Mouse (Mus musculus) left cerebral cortex, postnatal 4 days (tissue): ENCODE measurements at regions not wholly inside any gene's neighbourhood (a gene's known extent, or its start where the extent isn't known, plus 50 kb on each side); places are given as distances from the start of the nearest gene placed in this dataset.

ENCODE experiments used
- DNase-seq: peaks from one replicate; pipeline ENCODE4 v3.0.0-alpha.2; 2022
- intact Hi-C: fragments of 180-260 bp; cut with DNase I; formaldehyde crosslinking; loops from one replicate; pipeline ENCODE4 v1.15.1; 2025

GRCm38 (mm10) chr15:62234182-62234760 lies 1311.5 kb upstream of the A1bg start:
- intact Hi-C loops = no loop called here
- no peak for DNase-seq

DNA sequence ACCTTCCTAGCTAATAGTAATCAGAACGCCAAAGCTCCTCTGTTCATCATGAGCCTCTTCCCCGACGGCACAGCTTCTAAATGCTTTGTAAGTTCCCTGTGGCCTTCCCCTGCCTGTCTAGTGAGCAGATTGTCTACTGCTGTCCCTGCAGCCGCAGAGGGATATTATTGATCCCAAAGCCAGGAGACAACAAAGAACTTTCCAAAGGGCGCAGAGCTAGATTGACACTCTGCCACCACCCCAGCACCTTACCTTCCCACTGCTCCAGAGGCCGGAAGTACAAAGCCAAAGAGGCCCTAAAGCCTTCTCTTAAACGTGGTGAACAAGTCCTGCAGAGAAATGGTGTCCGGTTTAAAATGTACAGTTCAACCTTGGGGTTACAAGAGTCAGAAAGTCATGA lies 1310.3 kb upstream of the A1bg start:
- no peak for DNase-seq

DNA sequence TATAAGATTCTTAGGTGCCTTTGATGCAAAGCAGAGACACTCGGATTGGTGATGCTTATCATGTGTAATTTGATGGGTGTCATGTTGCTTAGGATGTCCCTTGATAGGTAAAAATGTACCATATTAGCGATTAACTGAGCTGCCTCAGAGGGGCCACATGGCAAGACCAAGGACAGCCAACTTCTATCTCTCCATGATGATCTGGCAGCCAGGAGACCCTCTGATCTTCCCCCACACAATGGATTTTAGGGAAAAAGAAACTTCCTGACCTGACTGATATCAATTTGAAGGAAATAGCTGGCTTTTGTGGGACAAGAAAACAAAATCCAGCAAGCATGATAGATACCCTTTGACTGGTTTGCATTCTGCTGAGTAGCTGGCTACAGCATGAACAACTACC lies 1308.9 kb upstream of the A1bg start:
- intact Hi-C loops = no loop called here
- DNase-seq = no peak

More for the DNA sequence above, 1310.3 kb upstream of the A1bg start:
- intact Hi-C loops = no loop called here

DNA sequence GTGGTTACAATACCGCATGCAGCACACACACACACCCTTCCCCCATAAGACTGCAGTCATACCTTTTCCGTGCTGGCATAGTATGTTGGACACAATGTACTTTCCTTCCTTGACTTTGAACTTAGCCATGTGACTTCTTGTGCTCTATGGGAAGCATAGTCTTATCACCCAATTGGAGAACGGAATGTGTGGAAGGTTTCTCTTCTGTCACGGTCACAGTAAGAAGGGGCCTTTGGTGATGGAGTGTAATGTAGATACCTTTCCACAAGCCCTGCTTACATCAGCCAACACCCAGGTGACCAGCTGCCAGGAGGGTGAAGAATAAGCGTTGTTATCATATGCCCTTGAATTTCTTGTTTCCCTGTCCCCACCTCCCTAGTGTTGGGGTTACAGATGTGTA lies 1308.0 kb upstream of the A1bg start:
- intact Hi-C loops = no loop called here

GRCm38 (mm10) chr15:62229491-62230283 lies 1306.9 kb upstream of the A1bg start:
- peak; percentile 23 for DNase-seq
- intact Hi-C loops = no loop called here

More for the DNA sequence above, 1308.0 kb upstream of the A1bg start:
- no peak for DNase-seq

- DNase-seq = no peak
- intact Hi-C loops = no loop called here
Observed at GRCm38 (mm10) chr15:62229023-62229422, 1306.2 kb upstream of the A1bg start.

GRCm38 (mm10) chr15:62224798-62225197 lies 1302.0 kb upstream of the A1bg start:
- intact Hi-C loops = no loop called here
- DNase-seq = no peak

GRCm38 (mm10) chr15:62224191-62224590 lies 1301.4 kb upstream of the A1bg start:
- no peak for DNase-seq
- intact Hi-C loops = no loop called here

DNA sequence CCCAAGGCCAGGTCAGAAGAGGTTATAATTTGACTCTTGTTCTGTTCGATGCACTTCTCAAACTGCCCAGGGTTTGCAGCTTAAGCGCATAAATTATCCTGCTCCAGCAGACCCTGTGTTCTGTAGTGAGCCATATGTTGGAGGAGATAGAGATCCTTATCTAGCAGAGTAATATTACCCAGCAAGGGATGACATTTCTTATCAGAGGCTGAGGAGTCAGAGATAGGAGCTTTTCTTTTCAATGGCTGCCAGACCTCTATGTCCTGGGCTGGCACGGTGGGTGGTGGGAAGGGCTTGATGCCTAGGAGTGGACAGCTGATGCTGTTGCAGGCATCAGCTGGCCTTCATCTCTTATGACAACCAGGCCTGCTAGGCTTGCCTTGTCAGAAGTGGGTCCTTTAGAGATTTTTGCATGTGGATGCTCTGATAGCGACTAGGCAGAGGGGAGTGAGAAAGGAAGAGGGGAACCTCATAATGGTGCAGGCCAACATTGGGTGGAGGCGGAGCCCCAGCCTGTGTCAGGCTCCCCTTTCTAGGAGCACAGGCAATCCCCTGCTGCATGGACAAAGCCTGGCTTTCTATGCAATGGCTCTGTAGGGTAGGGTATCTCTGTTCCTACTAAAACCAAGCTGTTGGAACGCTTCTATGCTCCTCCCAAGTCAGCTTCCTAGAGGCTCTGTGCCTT lies 1300.5 kb upstream of the A1bg start:
- intact Hi-C loops = no loop called here
- DNase-seq = no peak

- intact Hi-C loops = no loop called here
Observed at GRCm38 (mm10) chr15:62222731-62223130, 1299.9 kb upstream of the A1bg start.

GRCm38 (mm10) chr15:62222201-62222600 lies 1299.4 kb upstream of the A1bg start:
- DNase-seq = no peak
- intact Hi-C loops = no loop called here

More at GRCm38 (mm10) chr15:62222731-62223130, 1299.9 kb upstream of the A1bg start:
- DNase-seq = no peak

- no peak for DNase-seq
- intact Hi-C loops = no loop called here
Observed at GRCm38 (mm10) chr15:62221024-62221819, 1298.4 kb upstream of the A1bg start.

- intact Hi-C loops = no loop called here
- DNase-seq = no peak
Observed at GRCm38 (mm10) chr15:62220620-62221019, 1297.8 kb upstream of the A1bg start.

DNA sequence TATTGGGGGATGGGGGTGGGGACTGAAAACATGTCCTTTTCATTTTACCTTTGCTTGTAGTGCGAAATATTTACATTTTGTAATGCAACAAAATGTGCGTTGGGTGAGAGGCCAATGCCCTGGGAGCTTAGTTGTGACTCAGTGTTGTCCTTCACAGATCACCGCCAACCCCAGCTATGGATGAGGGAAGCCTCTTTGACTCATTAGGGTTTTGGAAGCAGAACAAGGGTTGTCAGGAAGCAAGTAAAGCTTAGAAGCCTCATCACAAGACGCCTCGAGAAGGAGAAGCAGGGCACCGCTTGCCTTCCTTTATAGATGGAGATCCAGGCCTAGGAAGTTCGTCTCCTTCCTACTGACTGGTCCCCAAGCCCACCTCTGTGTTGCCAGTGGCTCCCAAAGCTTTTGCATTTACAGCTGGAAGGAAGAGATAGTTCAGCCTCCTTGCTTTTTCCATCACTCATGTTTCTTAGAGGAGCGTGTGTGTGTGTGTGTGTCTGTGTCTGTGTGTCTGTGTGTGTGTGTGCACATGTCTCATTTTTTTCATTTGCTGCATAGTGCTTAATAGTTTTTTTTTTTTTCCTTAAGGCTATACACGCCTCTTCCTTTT lies 1297.2 kb upstream of the A1bg start:
- no peak for DNase-seq
- intact Hi-C loops = no loop called here

DNA sequence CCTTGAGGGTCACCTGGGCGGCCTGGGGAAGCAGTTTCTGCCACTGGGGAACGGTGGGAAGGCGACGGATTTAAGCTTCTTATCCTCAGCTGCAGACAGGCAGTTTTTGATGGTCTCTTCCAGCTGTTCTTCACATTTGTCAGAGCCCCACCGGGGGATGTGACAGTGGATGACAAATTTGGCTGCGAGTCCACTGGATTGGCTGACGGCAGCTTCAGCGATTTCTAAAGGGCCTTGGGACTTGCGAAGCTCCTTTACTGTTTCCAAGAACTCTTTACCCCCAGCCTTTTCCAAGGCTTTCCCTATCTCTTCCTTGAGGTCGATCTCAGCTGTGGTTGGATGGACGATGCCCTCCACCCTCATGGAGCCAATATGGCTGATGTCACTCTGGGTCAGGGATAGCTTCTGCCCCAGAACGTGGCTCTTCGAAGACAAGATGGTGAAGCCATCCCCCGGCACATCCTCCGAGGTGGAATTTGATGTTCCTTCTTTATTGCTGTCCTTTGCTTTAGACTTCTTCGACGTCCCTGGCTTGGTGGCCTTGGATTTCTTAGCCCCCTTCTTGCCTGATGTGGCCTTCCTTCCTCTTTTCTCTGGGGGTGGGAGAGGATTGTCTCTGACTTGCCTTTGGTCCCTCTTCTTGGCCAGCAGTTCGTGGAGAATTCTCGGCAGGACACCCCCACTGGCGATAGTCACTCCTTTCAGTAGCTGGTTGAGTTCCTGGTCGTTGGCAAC lies 1295.7 kb upstream of the A1bg start:
- DNase-seq = no peak

DNA sequence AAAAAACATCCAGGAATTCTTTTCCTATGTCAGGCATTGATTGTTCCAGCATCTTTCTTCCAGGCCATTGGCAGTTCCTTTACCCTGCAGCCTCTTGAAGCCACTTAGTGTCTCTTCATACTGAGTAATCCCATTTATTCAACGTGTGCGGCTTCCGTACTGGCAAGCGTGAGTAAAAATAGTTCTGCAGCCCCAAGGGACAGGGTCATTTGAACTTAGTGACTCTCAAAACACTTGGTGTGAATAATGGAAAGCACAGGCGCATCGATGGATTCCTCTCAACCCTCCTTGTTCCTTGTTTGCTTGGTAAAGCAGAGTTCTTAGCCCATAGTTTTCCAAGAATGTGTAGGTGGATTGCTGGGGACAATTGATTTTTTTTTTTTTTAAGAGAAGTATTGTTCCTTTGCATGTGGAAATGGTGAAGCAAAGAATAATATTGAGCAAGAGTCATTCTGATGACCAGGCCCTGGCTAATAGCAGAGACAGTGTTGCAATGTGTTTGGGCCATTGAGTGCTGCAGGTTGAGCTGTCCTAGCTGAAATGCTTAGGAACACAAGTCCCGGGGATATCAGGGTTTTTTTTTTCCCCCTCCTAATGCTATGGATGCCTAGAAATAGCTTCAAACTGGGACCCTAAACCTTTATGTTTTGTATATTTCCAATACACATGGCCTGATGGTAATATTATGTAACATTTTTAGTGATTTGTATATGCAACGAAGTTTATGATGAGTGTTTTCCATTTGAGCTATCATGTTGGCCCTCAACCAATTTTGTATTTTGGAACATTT lies 1294.1 kb upstream of the A1bg start:
- intact Hi-C loops = no loop called here
- no peak for DNase-seq

More for the DNA sequence above, 1295.7 kb upstream of the A1bg start:
- intact Hi-C loops = no loop called here

GRCm38 (mm10) chr15:62215616-62216398 lies 1293.0 kb upstream of the A1bg start:
- no peak for DNase-seq
- intact Hi-C loops = no loop called here

- no peak for DNase-seq
- intact Hi-C loops = no loop called here
Observed at GRCm38 (mm10) chr15:62214300-62214699, 1291.5 kb upstream of the A1bg start.
